Mouse (Mus musculus) spleen, postnatal 10 days (tissue): ENCODE results near the gene Actg2.
"Not testable (repeated sequence)": the region's sequence is repeated elsewhere in the genome, so short reads cannot be mapped to it uniquely, and the experiment has no call there.

Experiments
- DNase-seq, 2 experiments: peaks; one replicate each; pipeline ENCODE4 v3.0.0; 2021 to 2022; ENCODE audit warnings: low spot score in 2 of 2

The Actg2 gene

GRCm38 (mm10) chr6:83536028-83536794 lies at the start of gene Actg2:
Gene Actg2, minus strand, starts transcription at chr6:83536265.
- no peak for DNase-seq

DNA sequence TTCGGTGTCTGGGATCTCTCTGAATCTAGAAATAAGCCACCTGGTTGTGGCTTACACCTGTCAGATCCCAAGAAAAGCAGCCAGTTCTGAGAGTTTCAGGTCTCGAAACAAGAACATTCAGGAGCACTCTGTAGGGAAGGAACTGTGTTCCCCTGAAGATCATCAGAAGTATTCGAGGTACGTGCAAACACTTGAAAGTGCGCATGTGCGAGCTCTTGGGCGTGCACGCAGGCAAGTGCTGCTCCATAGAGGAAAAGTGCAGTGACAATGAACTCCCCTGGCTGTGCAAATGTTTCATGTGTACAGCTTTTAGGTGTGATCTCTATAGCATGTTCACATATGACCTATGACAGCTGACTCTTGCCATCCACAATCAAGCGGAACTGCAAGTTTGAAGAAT lies 49.3 kb upstream of the Actg2 start:
- DNase-seq = not testable (repeated sequence)

DNA sequence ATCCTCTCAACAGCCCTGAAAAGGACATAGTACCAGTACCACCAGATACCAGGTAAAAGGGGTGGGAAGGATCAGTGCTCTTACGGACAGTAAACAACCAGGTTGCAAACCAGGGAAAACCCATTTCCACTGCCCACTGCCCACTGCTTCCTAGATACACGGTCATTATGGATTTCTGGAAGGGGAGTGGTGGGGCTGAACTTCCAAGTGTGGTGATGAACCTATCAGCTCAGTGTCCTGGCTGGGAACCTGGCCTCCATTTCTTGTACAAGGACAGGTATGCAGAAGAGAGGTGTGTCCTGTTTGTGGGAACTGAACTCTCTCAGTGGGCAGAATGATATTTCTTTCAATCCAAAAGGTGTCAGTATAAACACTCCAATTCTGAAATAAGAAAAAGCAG lies 47.5 kb upstream of the Actg2 start:
- no peak for DNase-seq

DNA sequence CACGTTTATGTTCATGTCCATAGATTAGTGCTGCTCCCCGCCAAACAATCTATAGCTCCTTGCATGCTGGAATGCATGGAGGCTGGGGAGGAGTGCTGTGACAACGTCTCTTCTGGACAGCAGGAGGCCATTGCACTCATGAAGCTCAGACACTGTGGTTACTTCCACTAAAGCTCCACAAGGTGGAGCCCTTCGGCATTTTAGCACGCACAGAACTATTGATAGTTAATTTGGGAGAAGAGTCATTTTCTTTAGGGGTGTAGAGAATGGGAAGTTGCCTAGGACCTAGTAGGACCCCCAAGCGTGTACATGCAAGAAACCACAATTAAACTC lies 46.8 kb upstream of the Actg2 start:
- DNase-seq = peak in 1 of 2 experiments; percentile 40

DNA sequence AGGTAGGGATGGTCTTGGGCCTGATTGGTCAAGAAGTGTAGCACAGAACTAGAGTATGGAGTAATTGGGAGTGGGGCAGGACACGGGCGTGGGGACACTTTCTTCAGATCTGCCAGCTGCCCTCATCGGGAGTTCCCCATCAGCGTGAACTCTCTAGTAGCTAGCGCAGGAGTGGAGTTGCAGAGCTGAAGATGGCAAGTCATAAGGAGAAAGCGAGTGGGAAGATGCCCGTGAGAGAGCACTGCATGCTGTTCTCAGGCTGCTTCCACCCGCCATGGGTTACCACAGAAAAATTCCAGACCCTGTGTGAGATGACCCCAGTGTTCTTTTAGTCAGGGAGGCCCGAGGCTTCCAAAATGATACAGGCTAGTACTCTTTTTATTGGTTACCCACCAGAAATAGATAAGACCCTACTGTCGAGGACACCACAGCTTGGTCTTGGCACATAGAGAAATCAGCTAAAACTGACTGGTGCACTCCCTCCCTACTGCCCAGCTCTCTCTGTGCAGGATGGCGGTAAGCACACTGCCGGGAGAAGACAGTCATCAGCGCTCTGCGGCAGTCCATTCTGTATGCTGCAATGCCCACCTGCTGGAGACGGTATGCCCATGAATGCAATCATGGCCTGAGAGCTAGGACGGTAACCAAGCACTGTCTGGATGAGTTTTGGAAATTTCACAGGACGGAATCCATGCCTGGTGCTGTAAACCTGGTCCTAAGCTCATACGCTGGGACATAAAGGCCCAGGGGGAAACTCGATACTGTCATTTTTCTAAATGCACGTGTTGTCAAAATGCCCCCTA lies 46.3 kb upstream of the Actg2 start:
- DNase-seq = no peak

GRCm38 (mm10) chr6:83577534-83577933 lies 41.5 kb upstream of the Actg2 start:
- no peak for DNase-seq

DNA sequence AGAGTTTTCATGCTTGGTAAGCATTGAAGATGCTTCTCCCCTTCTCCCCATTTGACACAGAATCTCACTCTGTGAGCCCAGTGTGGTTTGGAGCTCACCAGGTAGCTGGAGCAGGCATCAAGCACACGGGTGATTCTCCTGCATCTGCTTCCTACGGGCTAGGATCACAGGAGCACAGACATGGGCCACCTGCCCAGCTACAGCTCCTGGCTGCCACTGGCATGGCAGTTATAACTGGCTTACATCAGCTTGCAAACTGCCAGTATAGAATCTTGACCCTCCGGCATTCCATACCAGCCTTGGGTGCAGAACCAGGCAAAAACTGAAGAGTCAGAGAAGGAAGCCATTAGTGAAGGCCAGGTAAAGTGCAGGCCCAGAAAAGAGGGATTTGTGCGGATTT lies 39.5 kb upstream of the Actg2 start:
- no peak for DNase-seq

DNA sequence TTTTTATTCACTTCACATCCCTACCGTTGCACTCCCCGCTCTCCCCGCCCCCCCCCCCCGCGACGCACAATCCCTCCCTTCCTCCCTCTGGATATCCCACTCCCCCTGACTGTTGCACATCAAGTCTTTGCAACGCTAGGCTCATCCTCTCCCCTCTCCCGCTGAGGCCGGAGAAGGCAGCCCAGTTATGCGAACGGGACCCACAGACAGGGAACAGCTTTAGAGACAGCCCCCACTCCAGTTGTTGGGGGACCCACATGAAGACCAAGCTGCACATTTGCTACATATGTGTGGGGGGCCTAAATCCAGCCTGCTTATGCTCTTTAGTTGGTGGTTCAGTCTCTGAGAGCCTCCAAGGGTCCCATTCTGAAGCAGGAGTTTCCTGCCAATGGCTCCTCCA lies 36.6 kb upstream of the Actg2 start, which contains the start of gene Stambp:
TSS of gene Stambp (minus strand) at position 59 of the 400 bp plus-strand sequence.
- DNase-seq = peak in 1 of 2 experiments; percentile 22

DNA sequence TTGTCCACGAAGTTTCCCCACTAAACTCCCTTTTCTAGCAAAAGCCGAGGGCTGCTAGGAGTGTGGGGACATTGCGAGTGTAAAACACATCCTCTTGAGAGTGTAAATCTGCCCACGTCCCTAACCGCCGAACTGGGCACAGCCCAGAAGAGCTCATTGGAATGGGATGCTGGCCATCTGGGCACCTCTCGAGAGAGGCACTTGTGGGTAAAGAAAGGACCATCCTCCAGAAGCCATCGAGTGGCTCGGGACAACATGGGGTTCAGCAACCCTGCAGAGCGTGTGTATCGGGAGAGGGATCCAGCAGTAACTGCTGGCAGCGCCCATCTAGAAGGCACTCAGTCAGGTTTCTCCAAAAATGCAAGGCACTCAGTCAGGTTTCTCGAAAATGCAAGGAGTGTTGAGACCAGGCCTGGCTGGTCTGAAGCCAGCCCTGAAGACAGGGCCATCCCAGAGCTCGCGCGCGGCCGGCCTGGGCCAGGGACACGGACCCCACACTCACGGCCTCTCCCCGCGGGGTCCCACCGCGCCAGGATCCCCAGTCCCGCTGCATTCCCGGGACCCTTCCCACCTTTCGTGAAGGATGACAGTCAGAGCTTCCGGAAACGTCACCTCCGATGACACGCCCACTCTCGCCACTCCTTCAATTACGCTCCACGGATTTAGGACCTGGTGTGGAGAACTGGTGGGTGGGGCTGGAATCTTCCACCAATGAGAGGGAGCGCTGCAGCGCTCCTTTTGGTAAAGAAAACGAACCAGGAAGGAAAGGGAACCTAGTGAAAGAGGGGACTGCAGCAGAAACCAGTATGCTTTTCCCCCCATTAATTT lies 36.0 kb upstream of the Actg2 start:
- DNase-seq = peak; percentile 69 to 86

- no peak for DNase-seq
These were observed 33.1 kb upstream of the Actg2 start for GRCm38 (mm10) chr6:83568901-83569862.

GRCm38 (mm10) chr6:83555972-83556371 lies 19.9 kb upstream of the Actg2 start:
- DNase-seq = no peak

GRCm38 (mm10) chr6:83548346-83548745 lies 12.3 kb upstream of the Actg2 start:
- no peak for DNase-seq

DNA sequence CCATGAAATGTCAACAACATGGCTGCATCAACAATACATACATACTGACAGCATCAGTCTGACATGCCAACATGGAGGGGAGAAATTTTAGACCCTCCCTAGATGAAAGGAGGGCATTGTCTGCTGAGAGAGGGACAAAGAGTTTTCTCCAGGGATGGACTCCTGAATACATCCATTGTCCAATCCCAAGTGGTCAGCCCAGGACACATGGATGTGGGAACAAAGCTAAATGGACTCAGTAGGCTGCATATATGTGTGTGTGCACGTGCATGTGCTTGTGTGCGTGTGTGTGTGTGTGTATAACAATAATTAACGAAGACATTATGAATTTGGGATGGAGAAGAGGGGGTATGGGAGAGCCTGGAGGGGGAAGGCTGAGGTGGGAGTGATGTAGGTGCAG lies 9.7 kb upstream of the Actg2 start:
- DNase-seq = no peak

- DNase-seq = no peak
These were observed 5.8 kb upstream of the Actg2 start for GRCm38 (mm10) chr6:83541756-83542456.

DNA sequence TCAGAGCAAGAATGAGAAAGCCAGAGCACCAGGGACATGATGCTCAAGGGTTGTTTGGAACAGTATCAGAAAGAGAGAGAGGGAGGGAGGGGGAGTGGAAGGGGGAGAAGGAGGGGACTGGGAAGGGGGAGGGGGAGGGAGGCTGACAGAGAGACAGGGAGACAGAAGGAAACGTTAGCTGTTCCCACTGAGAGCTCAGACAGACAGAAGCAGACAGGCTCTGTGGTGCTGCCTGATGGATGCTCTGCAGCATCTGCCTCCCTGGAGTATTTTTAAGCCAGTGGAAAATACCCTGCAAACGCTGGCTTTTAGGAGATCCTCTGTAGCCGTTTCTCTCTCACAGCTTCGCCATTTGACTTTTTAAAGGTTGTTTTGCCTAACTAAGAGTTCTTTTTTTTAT lies 4.0 kb upstream of the Actg2 start:
- no peak for DNase-seq

DNA sequence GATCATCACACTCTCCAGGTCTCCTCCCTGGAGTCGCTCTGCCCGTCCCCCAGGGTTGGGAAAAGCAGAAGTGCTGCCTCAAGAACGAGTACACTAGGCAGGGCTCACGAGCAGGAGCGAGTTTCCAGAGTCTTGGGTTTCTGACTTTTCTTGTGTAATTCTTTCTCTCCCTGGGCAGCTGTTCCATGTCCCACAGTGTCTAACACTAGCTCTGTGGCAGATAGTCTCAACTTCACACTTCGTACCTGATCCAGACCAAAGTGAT lies 662 bp upstream of the Actg2 start:
- no peak for DNase-seq

GRCm38 (mm10) chr6:83532608-83533007 lies 3.5 kb downstream of the Actg2 start:
- no peak for DNase-seq

GRCm38 (mm10) chr6:83523194-83523593 lies 12.9 kb downstream of the Actg2 start:
- no peak for DNase-seq

DNA sequence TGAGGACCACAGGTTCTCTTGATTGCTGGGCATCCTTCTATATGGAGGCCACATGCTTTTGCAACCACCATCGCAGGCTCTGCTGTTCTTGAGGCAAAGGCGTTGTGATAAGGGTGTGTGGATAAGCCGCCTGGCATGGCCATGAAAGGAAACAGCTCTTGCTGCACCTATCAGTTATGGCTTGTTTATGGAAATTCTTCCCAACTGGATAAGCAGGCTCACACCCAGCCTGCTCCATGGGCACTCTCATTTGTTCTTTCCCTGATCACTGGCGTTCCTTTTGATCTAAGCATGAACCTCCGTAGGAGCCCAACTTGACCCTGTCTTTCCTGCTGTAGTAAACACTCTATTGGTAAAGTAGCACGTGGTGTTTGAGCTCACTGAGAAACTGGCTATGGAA lies 14.3 kb downstream of the Actg2 start:
- no peak for DNase-seq

DNA sequence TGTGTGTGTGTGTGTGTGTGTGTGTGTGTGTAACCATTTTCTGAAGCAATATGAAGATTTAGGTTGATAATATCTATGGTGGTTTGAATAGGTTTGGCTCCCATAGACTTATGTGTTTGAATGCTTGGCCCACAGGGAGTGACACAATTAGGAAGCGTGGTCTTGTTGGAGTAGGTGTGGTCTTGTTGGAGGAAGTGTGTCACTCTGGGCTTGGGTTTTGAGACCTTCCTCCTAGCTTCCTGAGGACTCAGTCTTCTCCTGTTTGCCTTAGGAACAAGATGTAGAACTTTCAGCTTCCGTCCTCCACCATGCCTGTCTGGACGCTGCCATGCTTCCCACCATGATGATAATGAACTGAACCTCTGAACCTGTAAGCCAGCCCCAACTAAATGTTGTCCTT lies 17.4 kb downstream of the Actg2 start:
- no peak for DNase-seq

- no peak for DNase-seq
These were observed 20.9 kb downstream of the Actg2 start for GRCm38 (mm10) chr6:83515172-83515571.
